Mouse (Mus musculus): ENCODE measurements around the gene Zfr. TPM values are rescaled to one million over a fixed set of nuclear protein-coding genes. Genes with fewer than 3 reads are reported as not detected.
A peak's percentile ranks its signal among the peaks of the same experiment; 100 is the strongest.

The Zfr gene
- polyA plus RNA-seq, 1 experiment = 107 TPM

GRCm38 (mm10) chr15:12088091-12088490, 29.5 kb upstream of the Zfr start:
- DNase-seq = no peak
- TF ChIP-seq POLR2A (IDR thresholded peaks at IDR 0.05; ENCODE audit: borderline replicate concordance, extremely low read depth, low read depth, low read length) (no peak), CTCF (IDR thresholded peaks at IDR 0.05; ENCODE audit: insufficient read depth, low read length) (no peak)
- H3K4me3 ChIP-seq (replicated peaks; ENCODE audit: extremely low read depth, low read depth, low read length) = no peak overlapping the region
- WGBS = 89% methylated on average over 10 of the region's 10 CpGs
- no peaks in the 10 kb centered on the region for H3K4me1 ChIP-seq (ENCODE audit: control insufficient read depth, insufficient read depth, low read length)

GRCm38 (mm10) chr15:12090087-12090486, 27.5 kb upstream of the Zfr start:
- WGBS = 54% methylated on average over 7 of the region's 7 CpGs
- no peak for DNase-seq

GRCm38 (mm10) chr15:12090981-12091669, 26.5 kb upstream of the Zfr start:
- TF ChIP-seq POLR2A (IDR thresholded peaks at IDR 0.05; ENCODE audit: borderline replicate concordance, extremely low read depth, low read depth, low read length) (no peak), CTCF (IDR thresholded peaks at IDR 0.05; ENCODE audit: insufficient read depth, low read length) (no peak)
- Histone ChIP-seq H3K4me3 (replicated peaks; ENCODE audit: extremely low read depth, low read depth, low read length) (no peak overlapping the region), H3K4me1 (ENCODE audit: control insufficient read depth, insufficient read depth, low read length) (no peaks in the 10 kb centered on the region)
- 91% methylated on average over 9 of the region's 9 CpGs for WGBS
- DNase-seq = no peak

More at GRCm38 (mm10) chr15:12090087-12090486, 27.5 kb upstream of the Zfr start:
- Histone ChIP-seq H3K4me3 (replicated peaks; ENCODE audit: extremely low read depth, low read depth, low read length) (no peak overlapping the region), H3K4me1 (ENCODE audit: control insufficient read depth, insufficient read depth, low read length) (no peaks in the 10 kb centered on the region)
- no peak for TF ChIP-seq CTCF (IDR thresholded peaks at IDR 0.05; ENCODE audit: insufficient read depth, low read length)
- TF ChIP-seq POLR2A (IDR thresholded peaks at IDR 0.05; ENCODE audit: borderline replicate concordance, extremely low read depth, low read depth, low read length) = no peak

GRCm38 (mm10) chr15:12091781-12092458, 25.7 kb upstream of the Zfr start:
- H3K4me1 ChIP-seq (ENCODE audit: control insufficient read depth, insufficient read depth, low read length) = no peaks in the 10 kb centered on the region
- peak; percentile 61 for DNase-seq
- TF ChIP-seq CTCF (IDR thresholded peaks at IDR 0.05; ENCODE audit: insufficient read depth, low read length) = peak; percentile 82
- no peak for TF ChIP-seq POLR2A (IDR thresholded peaks at IDR 0.05; ENCODE audit: borderline replicate concordance, extremely low read depth, low read depth, low read length)
- 61% methylated on average over 10 of the region's 10 CpGs for WGBS
- no peak overlapping the region for H3K4me3 ChIP-seq (replicated peaks; ENCODE audit: extremely low read depth, low read depth, low read length)

GRCm38 (mm10) chr15:12093026-12093960, 24.3 kb upstream of the Zfr start:
- WGBS = 79% methylated on average over 25 of the region's 25 CpGs
- Histone ChIP-seq H3K4me3 (replicated peaks; ENCODE audit: extremely low read depth, low read depth, low read length) (no peak overlapping the region), H3K4me1 (ENCODE audit: control insufficient read depth, insufficient read depth, low read length) (no peaks in the 10 kb centered on the region)
- DNase-seq = no peak
- no peak for TF ChIP-seq POLR2A (IDR thresholded peaks at IDR 0.05; ENCODE audit: borderline replicate concordance, extremely low read depth, low read depth, low read length)
- TF ChIP-seq CTCF (IDR thresholded peaks at IDR 0.05; ENCODE audit: insufficient read depth, low read length) = no peak

GRCm38 (mm10) chr15:12093961-12094566, 23.6 kb upstream of the Zfr start:
- DNase-seq = no peak
- TF ChIP-seq POLR2A (IDR thresholded peaks at IDR 0.05; ENCODE audit: borderline replicate concordance, extremely low read depth, low read depth, low read length) (no peak), CTCF (IDR thresholded peaks at IDR 0.05; ENCODE audit: insufficient read depth, low read length) (no peak)
- no peaks in the 10 kb centered on the region for H3K4me1 ChIP-seq (ENCODE audit: control insufficient read depth, insufficient read depth, low read length)
- H3K4me3 ChIP-seq (replicated peaks; ENCODE audit: extremely low read depth, low read depth, low read length) = no peak overlapping the region
- 85% methylated on average over 4 of the region's 4 CpGs for WGBS

- no peaks in the 10 kb centered on the region for H3K4me1 ChIP-seq (ENCODE audit: control insufficient read depth, insufficient read depth, low read length)
- TF ChIP-seq POLR2A (IDR thresholded peaks at IDR 0.05; ENCODE audit: borderline replicate concordance, extremely low read depth, low read depth, low read length) = no peak
- TF ChIP-seq CTCF (IDR thresholded peaks at IDR 0.05; ENCODE audit: insufficient read depth, low read length) = no peak
- H3K4me3 ChIP-seq (replicated peaks; ENCODE audit: extremely low read depth, low read depth, low read length) = no peak overlapping the region
- no peak for DNase-seq
- 50% methylated on average over 4 of the region's 4 CpGs for WGBS
Observed at GRCm38 (mm10) chr15:12096447-12096846, 21.2 kb upstream of the Zfr start.

GRCm38 (mm10) chr15:12097344-12097743, 20.3 kb upstream of the Zfr start:
- no peak for DNase-seq
- TF ChIP-seq POLR2A (IDR thresholded peaks at IDR 0.05; ENCODE audit: borderline replicate concordance, extremely low read depth, low read depth, low read length) = no peak
- no peak for TF ChIP-seq CTCF (IDR thresholded peaks at IDR 0.05; ENCODE audit: insufficient read depth, low read length)
- 93% methylated on average over 5 of the region's 5 CpGs for WGBS

GRCm38 (mm10) chr15:12100912-12101311, 16.7 kb upstream of the Zfr start:
- WGBS = 72% methylated on average over 5 of the region's 5 CpGs
- DNase-seq = no peak
- no peaks in the 10 kb centered on the region for H3K4me1 ChIP-seq (ENCODE audit: control insufficient read depth, insufficient read depth, low read length)
- TF ChIP-seq CTCF (IDR thresholded peaks at IDR 0.05; ENCODE audit: insufficient read depth, low read length) (no peak), POLR2A (IDR thresholded peaks at IDR 0.05; ENCODE audit: borderline replicate concordance, extremely low read depth, low read depth, low read length) (no peak)
- no peak overlapping the region for H3K4me3 ChIP-seq (replicated peaks; ENCODE audit: extremely low read depth, low read depth, low read length)

More at GRCm38 (mm10) chr15:12097344-12097743, 20.3 kb upstream of the Zfr start:
- no peak overlapping the region for H3K4me3 ChIP-seq (replicated peaks; ENCODE audit: extremely low read depth, low read depth, low read length)
- no peaks in the 10 kb centered on the region for H3K4me1 ChIP-seq (ENCODE audit: control insufficient read depth, insufficient read depth, low read length)
